Mouse (Mus musculus) ovary, postnatal 14 days (tissue): ENCODE results near the gene Olfr1392.
"Not testable (repeated sequence)": the region's sequence is repeated elsewhere in the genome, so short reads cannot be mapped to it uniquely, and the experiment has no call there.

Experiments used
- DNase-seq: peaks from one replicate; pipeline ENCODE4 v3.0.0; 2022; ENCODE audit warnings: low spot score

The Olfr1392 gene

GRCm38 (mm10) chr11:49252048-49252447 lies 33.0 kb upstream of the Olfr1392 start:
- DNase-seq: no peak

GRCm38 (mm10) chr11:49253035-49253434 lies 32.0 kb upstream of the Olfr1392 start:
- DNase-seq: no peak

GRCm38 (mm10) chr11:49259296-49259695 lies 25.8 kb upstream of the Olfr1392 start:
- no peak for DNase-seq

- no peak for DNase-seq
Observed at GRCm38 (mm10) chr11:49259829-49260228, 25.3 kb upstream of the Olfr1392 start.

GRCm38 (mm10) chr11:49260598-49261312 lies 24.3 kb upstream of the Olfr1392 start:
- DNase-seq: peak; percentile 44

- no peak for DNase-seq
Observed at GRCm38 (mm10) chr11:49261313-49261855, 23.7 kb upstream of the Olfr1392 start.

GRCm38 (mm10) chr11:49262286-49262685 lies 22.8 kb upstream of the Olfr1392 start:
- DNase-seq: no peak

GRCm38 (mm10) chr11:49263149-49263548 lies 21.9 kb upstream of the Olfr1392 start:
- DNase-seq: no peak

GRCm38 (mm10) chr11:49264081-49264480 lies 21.0 kb upstream of the Olfr1392 start:
- no peak for DNase-seq

GRCm38 (mm10) chr11:49264622-49265021 lies 20.5 kb upstream of the Olfr1392 start:
- no peak for DNase-seq

- DNase-seq: no peak
Observed at GRCm38 (mm10) chr11:49265101-49265500, 20.0 kb upstream of the Olfr1392 start.

- DNase-seq: no peak
Observed at GRCm38 (mm10) chr11:49266671-49267070, 18.4 kb upstream of the Olfr1392 start.

GRCm38 (mm10) chr11:49267316-49267715 lies 17.8 kb upstream of the Olfr1392 start:
- DNase-seq: no peak

- no peak for DNase-seq
Observed at GRCm38 (mm10) chr11:49267970-49268579, 17.0 kb upstream of the Olfr1392 start.

GRCm38 (mm10) chr11:49269761-49270160 lies 15.3 kb upstream of the Olfr1392 start:
- DNase-seq: no peak

GRCm38 (mm10) chr11:49270368-49270767 lies 14.7 kb upstream of the Olfr1392 start:
- no peak for DNase-seq

- peak; percentile 46 for DNase-seq
Observed at GRCm38 (mm10) chr11:49271334-49271733, 13.7 kb upstream of the Olfr1392 start.

GRCm38 (mm10) chr11:49273834-49274519 lies 11.1 kb upstream of the Olfr1392 start:
- DNase-seq: no peak

- DNase-seq: no peak
Observed at GRCm38 (mm10) chr11:49278222-49278621, 6.9 kb upstream of the Olfr1392 start, which contains the start of gene Olfr1393. Olfr1393 (plus strand) TSS chr11:49278304.

GRCm38 (mm10) chr11:49287251-49287650 lies 2.2 kb downstream of the Olfr1392 start:
- DNase-seq: no peak

GRCm38 (mm10) chr11:49292777-49293176 lies 7.7 kb downstream of the Olfr1392 start:
- DNase-seq: no peak

GRCm38 (mm10) chr11:49304441-49304840 lies 19.4 kb downstream of the Olfr1392 start, which contains the start of gene Olfr10:
Olfr10 (plus strand) TSS chr11:49304741.
- no peak for DNase-seq

GRCm38 (mm10) chr11:49308547-49308946 lies 23.5 kb downstream of the Olfr1392 start:
- DNase-seq: not testable (repeated sequence)
